Mouse (Mus musculus): ENCODE measurements around the gene Nacad.
A peak's percentile ranks its signal among the peaks of the same experiment; 100 is the strongest.

The Nacad gene

GRCm38 (mm10) chr11:6603887-6604603 lies 1.8 kb downstream of the Nacad start:
- DNase-seq (ENCODE audit: low spot score): no peak

DNA sequence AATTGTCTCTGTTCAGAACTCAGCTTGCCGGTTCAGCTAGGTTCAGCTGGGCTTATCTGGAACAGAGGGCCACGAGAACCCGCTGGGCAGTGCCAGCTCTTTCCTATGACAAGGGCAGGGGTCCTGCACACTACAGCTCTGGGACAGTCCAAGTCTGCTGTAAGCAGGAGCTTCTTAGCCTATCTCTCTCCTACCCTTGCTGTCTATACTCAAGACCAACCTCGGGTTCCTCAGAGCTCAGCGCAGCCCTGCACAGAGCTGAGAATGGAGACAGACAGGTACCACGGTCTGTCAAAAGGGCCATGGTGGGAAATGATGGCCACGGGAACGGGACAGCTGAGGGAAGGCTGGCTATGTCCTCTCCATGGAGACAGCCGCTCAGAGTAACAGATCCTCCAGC lies 2.6 kb downstream of the Nacad start:
- DNase-seq (ENCODE audit: low spot score): no peak

DNA sequence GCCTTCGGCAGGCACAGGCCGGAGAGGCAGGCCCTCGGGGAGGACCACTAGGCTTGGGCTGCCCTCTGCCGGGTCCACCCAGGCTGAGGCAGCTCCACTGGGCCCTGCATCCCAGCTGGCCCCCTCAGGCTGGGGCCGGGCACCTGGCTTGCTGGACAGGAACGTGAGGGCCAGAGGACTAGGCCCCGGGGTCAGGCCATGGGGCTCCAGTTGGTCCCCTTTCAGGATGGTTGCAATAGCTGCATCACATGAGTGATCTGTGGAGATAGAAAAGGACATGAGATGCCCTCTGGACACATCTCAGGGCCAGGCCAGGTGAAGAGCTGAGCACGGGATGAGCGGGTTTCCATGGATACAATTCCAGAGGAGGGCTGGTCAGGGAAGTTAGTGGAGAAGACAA lies 3.2 kb downstream of the Nacad start:
- DNase-seq (ENCODE audit: low spot score): no peak

- no peak for DNase-seq (ENCODE audit: low spot score)
Observed at GRCm38 (mm10) chr11:6601649-6602480, 4.0 kb downstream of the Nacad start.

- DNase-seq (ENCODE audit: low spot score): no peak
Observed at GRCm38 (mm10) chr11:6600284-6600944, 5.4 kb downstream of the Nacad start.

GRCm38 (mm10) chr11:6599831-6600230 lies 6.0 kb downstream of the Nacad start:
- no peak for DNase-seq (ENCODE audit: low spot score)

GRCm38 (mm10) chr11:6599011-6599681 lies 6.7 kb downstream of the Nacad start:
- DNase-seq (ENCODE audit: low spot score): no peak

DNA sequence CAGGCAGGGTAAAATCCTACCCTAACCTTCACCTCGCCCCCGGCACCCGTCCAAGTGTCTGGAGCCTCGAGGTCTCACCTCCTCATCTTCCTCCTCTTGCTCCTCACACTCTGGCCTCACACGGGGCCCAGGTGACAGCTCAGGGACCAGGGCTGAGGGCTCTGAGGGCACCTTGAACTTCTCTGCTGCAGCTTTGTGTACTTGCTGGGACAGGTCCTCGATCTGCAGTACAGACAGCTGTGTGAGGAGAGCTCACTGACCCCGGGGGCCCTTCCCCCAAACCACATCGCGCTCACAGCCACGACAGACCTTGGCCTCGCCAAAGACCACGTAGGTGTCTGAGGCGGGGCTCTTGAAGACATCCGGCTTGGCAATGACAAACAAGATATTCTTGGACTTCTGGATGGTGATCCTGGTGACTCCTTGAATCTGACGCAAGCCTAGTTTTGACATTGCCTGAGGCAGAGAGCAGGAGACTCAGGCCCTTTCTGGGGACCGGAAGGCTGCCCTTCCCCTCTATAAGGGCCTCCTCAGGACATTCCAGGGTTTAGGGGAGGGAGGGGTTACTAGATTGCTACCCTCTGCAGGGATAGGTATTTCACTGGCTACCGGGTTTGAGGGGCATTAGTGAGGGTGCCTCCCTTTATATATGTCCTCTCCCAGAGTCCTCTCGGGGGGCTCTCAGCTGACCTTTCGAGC lies 7.5 kb downstream of the Nacad start:
- DNase-seq (ENCODE audit: low spot score): no peak

GRCm38 (mm10) chr11:6597523-6597922 lies 8.3 kb downstream of the Nacad start:
- no peak for DNase-seq (ENCODE audit: low spot score)

DNA sequence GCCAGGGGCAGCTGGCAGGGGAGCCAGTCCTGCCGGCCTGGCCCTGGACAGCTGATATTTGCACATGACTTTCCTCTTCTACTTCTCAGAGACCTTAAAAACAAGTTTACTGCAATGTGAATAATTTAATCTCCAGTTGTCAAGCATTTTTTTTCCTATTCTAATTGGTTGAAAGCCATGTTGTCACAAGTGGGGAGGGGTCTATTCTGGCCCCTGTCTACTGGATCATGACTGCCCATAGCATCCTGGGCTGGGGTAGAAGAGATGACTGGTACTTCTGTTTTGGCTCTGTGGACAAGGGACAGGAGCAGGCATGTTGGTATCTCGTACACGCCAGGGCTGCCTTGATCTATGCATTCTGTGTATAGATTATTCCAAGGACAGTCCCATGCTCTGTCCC lies 9.2 kb downstream of the Nacad start:
- no peak for DNase-seq (ENCODE audit: low spot score)

GRCm38 (mm10) chr11:6596205-6596604 lies 9.6 kb downstream of the Nacad start:
- DNase-seq (ENCODE audit: low spot score): no peak

DNA sequence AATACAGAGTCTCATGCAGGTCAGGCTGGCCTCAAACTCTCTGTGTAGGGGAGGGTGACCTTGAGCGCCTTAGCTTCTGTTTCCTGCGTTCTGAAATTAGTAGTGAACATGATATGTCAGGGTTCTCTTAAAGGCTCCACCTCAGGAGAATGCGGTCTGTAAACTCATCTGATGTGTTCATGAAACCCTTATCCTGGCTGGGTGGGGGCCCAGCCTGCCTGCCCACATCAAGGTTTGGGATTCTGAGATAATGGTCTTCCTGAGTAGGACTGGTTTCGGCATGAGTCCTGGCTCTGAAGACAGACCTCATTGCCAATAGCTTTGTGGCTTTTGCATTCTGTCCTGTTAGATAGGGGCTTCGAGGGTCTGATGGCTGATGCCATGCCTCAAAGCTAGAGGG lies 10.5 kb downstream of the Nacad start:
- no peak for DNase-seq (ENCODE audit: low spot score)

- no peak for DNase-seq (ENCODE audit: low spot score)
Observed at GRCm38 (mm10) chr11:6594845-6595244, 11.0 kb downstream of the Nacad start.

GRCm38 (mm10) chr11:6593406-6593805 lies 12.4 kb downstream of the Nacad start:
- DNase-seq (ENCODE audit: low spot score): no peak

DNA sequence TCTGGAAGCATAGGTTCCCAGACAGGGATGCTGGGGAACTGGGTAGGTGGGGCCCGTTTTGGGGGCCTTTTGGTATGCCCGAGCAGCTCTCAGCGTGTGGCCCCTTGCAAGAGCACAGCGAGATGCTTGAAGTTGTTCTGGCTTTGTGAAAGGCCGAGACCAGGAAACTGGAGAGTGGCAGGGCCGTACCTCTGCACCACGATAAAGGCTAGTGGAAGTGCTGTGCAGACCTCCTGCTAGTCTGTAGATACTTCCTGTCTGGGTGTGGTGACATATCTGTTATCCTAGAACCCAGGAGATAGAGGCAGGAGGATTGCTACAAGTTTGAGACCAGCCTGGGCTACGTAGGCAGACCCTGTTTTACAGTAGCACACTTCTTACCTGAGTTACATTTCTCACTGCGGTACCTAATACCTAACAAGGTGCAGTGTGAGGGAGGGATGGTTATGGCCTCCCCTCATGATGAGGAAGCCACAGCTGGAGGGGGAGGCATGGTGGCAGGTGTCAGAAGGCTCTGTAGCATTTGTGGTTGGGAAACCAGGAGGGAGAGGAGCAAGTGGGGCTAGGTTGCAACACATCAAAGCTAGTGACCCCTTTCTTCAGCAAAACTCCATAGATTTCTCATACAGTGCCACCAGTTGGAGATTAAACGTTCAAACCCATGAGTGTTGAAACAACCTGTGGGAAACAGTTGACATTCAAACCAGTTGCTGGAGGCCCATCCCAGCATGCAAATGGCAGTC lies 14.7 kb downstream of the Nacad start:
- DNase-seq (ENCODE audit: low spot score): no peak

- no peak for DNase-seq (ENCODE audit: low spot score)
Observed at GRCm38 (mm10) chr11:6589838-6590237, 16.0 kb downstream of the Nacad start.

GRCm38 (mm10) chr11:6588295-6588694 lies 17.6 kb downstream of the Nacad start:
- no peak for DNase-seq (ENCODE audit: low spot score)

DNA sequence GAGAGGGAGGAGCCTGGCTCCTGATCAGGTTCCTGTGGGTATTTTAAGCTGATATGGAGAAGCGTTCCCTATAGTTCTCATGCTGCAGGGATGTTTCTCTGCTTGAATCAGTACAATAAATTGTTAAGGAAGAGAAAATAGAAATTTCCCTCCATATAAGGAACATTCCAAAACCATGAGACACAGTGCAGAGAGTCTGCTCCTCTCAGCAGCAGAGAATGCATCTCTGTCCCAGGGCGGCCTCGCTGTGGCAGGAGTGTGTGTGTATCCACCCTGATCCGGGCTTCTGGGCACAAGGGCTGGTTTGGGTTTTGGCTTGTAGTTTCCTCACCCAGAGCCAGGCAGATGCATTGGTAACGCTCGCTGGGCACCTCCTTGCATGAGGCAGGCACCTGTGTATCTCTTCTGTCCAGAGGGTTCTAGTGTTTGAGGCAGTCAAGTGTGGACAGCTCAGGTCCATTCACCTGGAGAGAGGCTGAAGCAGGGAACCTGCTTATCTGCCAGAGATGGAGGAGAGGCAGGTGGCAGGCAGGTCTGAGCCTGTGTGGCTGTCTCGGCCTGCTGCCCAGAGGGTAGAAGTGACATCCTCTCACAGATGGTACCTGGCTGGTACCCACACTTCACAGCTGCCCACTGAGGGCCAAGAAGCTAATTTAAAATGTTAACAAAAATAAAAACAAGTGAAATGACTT lies 18.5 kb downstream of the Nacad start:
- DNase-seq (ENCODE audit: low spot score): no peak

DNA sequence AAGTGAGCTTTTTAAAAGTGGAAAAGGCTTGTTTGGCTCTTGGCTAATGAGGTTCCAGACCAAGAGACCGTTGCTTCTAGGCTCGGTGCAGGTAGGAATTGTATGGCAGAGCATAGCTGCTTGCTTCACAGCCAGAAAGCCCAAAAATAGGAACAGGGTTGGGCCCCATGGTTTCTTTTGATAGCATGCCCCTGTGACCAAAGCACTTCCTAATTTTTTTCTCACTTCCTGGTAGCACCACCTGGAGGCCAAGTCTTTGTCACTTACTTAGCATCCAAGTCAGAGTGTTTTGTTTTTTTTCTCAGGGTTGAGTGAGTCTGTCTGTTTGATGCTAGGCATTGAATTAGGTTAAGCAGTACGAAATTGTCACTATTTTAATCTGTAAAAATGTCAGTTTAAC lies 19.2 kb downstream of the Nacad start:
- DNase-seq (ENCODE audit: low spot score): peak; percentile 13

DNA sequence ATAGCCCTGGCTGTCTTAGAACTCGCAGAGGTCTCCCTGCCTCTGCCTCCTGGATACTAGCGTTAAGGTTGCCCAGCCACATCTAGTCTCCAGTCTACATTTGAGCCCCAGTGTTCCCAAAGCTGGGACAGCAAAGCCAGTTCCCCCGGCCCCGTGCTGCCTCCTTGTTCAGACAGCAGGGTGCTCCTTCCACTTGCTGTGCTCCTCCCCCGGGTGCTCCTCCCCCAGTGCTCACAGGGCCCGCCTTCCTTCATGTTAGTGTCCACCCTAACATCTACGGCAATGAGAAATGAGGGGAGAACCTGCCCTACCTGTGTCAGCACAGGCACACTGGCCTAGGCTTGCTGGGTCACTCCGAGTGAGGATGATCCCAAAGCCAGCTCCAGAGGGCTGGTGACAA lies 20.1 kb downstream of the Nacad start:
- DNase-seq (ENCODE audit: low spot score): no peak

All from adipocyte (in vitro differentiated cells).